Mouse (Mus musculus) lung, embryonic 14.5 days (tissue): Measurements from ENCODE around the gene Lonp2. TPM values are rescaled to one million over a fixed set of nuclear protein-coding genes. Genes with fewer than 3 reads are reported as not detected.
A peak's percentile ranks its signal among the peaks of the same experiment; 100 is the strongest.

Source experiments
- ATAC-seq: fragments of 200-750 bp; cut with Nextera tagmentation; 2 replicates; pipeline ENCODE4 v1.8.0; 2017; ENCODE audit warnings: mild to moderate bottlenecking, moderate TSS enrichment, moderate library complexity; ENCODE audit not compliant: insufficient read depth
- DNase-seq: peaks from one replicate; pipeline ENCODE4 v3.0.0-alpha.2; 2015
- H3K27ac ChIP-seq: fragments of 300-500 bp; sonication (generic); 2 replicates; pipeline ENCODE4 v1.5.1; 2014; ENCODE audit warnings: low read depth, mild to moderate bottlenecking, moderate library complexity
- H3K27me3 ChIP-seq: fragments of 300-500 bp; sonication (generic); 2 replicates; pipeline ENCODE4 v1.6.1; 2014; ENCODE audit warnings: low read length, control low read depth; ENCODE audit not compliant: insufficient read depth
- H3K36me3 ChIP-seq: fragments of 300-500 bp; sonication (generic); 2 replicates; pipeline ENCODE4 v1.6.1; 2014; ENCODE audit warnings: control low read depth; ENCODE audit not compliant: insufficient read depth
- H3K4me1 ChIP-seq: fragments of 300-500 bp; sonication (generic); 2 replicates; pipeline ENCODE4 v1.6.1; 2014; ENCODE audit warnings: antibody characterized with exemption, control low read depth; ENCODE audit not compliant: insufficient read depth
- H3K4me2 ChIP-seq: fragments of 300-500 bp; sonication (generic); 2 replicates; pipeline ENCODE4 v1.6.1; 2014; ENCODE audit warnings: mild to moderate bottlenecking
- H3K4me3 ChIP-seq: fragments of 300-500 bp; sonication (generic); 2 replicates; pipeline ENCODE4 v1.5.1; 2014; ENCODE audit warnings: low read depth, low read length
- H3K9ac ChIP-seq: fragments of 300-500 bp; sonication (generic); 2 replicates; pipeline ENCODE4 v1.6.1; 2014
- H3K9me3 ChIP-seq: fragments of 300-500 bp; sonication (generic); 2 replicates; pipeline ENCODE4 v1.6.1; 2016; ENCODE audit warnings: low read depth, low read length, control low read depth
- CTCF ChIP-seq: IDR thresholded peaks from 2 replicates; pipeline ENCODE4 v1.5.1; 2016; ENCODE audit warnings: antibody characterized with exemption, low read depth
- WGBS: fragments of 180-500 bp; shearing (Covaris S2); extraction: QIAGEN DNeasy Blood & Tissue Kit; methylation state at CpG from one replicate; pipeline ENCODE4 v1.1.7; 2014; 5-methylcytosine and 5-hydroxymethylcytosine counted together
- polyA plus RNA-seq: library from polyadenylated mRNA; unstranded; fragments of >200 nt; fragmentation: Nextera tagmentation; extraction: Ambion mirVana; gene quantifications from 2 replicates; pipeline ENCODE4 v1.2.1, GENCODE M21; 2014

Gene Lonp2
- polyA plus RNA-seq, 1 experiment from 2014 or later: 48.0 TPM

GRCm38 (mm10) chr8:86623551-86623910 lies 312 bp upstream of the Lonp2 start:
- no peak for ATAC-seq
- H3K27me3 ChIP-seq: no peaks in the 10 kb centered on the region
- peak overlapping the region; percentile 24 for H3K9ac ChIP-seq
- H3K27ac ChIP-seq: no peak overlapping the region
- TF ChIP-seq CTCF: no peak
- peak overlapping the region; percentile 88 for H3K4me3 ChIP-seq
- no peaks in the 10 kb centered on the region; the same call in 1 of the 2 replicates for H3K4me1 ChIP-seq
- H3K36me3 ChIP-seq: no peaks in the 10 kb centered on the region
- no peak for DNase-seq
- peak overlapping the region; percentile 79 for H3K4me2 ChIP-seq
- WGBS: under 1% methylated on average over 13 of the region's 14 CpGs
- H3K9me3 ChIP-seq: no peaks in the 10 kb centered on the region

- TF ChIP-seq CTCF: no peak
- Histone ChIP-seq H3K27ac (no peak overlapping the region), H3K4me2 (peak overlapping the region; percentile 79), H3K36me3 (no peaks in the 10 kb centered on the region), H3K4me3 (peak overlapping the region; percentile 88), H3K4me1 (no peaks in the 10 kb centered on the region; the same call in 1 of the 2 replicates), H3K27me3 (no peaks in the 10 kb centered on the region), H3K9me3 (no peaks in the 10 kb centered on the region), H3K9ac (peak overlapping the region; percentile 67)
- 31% methylated on average over 7 of the region's 7 CpGs for WGBS
- ATAC-seq: no peak
- DNase-seq: no peak
These were observed 1.1 kb downstream of the Lonp2 start for GRCm38 (mm10) chr8:86624915-86625314.

GRCm38 (mm10) chr8:86630212-86630611 lies 6.4 kb downstream of the Lonp2 start:
- H3K4me1 ChIP-seq: no peaks in the 10 kb centered on the region; the same call in 1 of the 2 replicates
- no peak overlapping the region for H3K27ac ChIP-seq
- H3K36me3 ChIP-seq: peaks cover 19% of the 10 kb centered on the region
- no peak for TF ChIP-seq CTCF
- WGBS: 79% methylated on average over 5 of the region's 5 CpGs
- H3K4me3 ChIP-seq: no peak overlapping the region
- no peak overlapping the region for H3K4me2 ChIP-seq
- ATAC-seq: no peak
- no peak overlapping the region for H3K9ac ChIP-seq
- no peaks in the 10 kb centered on the region for H3K9me3 ChIP-seq
- no peak for DNase-seq
- H3K27me3 ChIP-seq: no peaks in the 10 kb centered on the region

- Histone ChIP-seq H3K9ac (no peak overlapping the region), H3K36me3 (peaks cover 30% of the 10 kb centered on the region), H3K4me1 (no peaks in the 10 kb centered on the region), H3K4me2 (no peak overlapping the region), H3K27ac (no peak overlapping the region), H3K9me3 (no peaks in the 10 kb centered on the region), H3K4me3 (no peak overlapping the region), H3K27me3 (no peaks in the 10 kb centered on the region)
- DNase-seq (no peak), ATAC-seq (no peak)
- TF ChIP-seq CTCF: no peak
- WGBS: 70% methylated on average over 4 of the region's 4 CpGs
These were observed 7.6 kb downstream of the Lonp2 start for GRCm38 (mm10) chr8:86631395-86631794.

- ATAC-seq: no peak
- TF ChIP-seq CTCF: no peak
- no peak overlapping the region for H3K27ac ChIP-seq
- H3K4me3 ChIP-seq: no peak overlapping the region
- no peaks in the 10 kb centered on the region for H3K27me3 ChIP-seq
- H3K9ac ChIP-seq: no peak overlapping the region
- DNase-seq: no peak
- no peaks in the 10 kb centered on the region for H3K4me1 ChIP-seq
- WGBS: 91% methylated on average over 4 of the region's 4 CpGs
- peaks cover 72% of the 10 kb centered on the region for H3K36me3 ChIP-seq
- H3K4me2 ChIP-seq: no peak overlapping the region
- no peaks in the 10 kb centered on the region for H3K9me3 ChIP-seq
These were observed 14.0 kb downstream of the Lonp2 start for GRCm38 (mm10) chr8:86637826-86638225.

GRCm38 (mm10) chr8:86638981-86639380 lies 15.1 kb downstream of the Lonp2 start:
- peaks cover 71% of the 10 kb centered on the region for H3K36me3 ChIP-seq

GRCm38 (mm10) chr8:86642682-86643081 lies 18.8 kb downstream of the Lonp2 start:
- H3K36me3 ChIP-seq: peaks cover 39% of the 10 kb centered on the region
- no peaks in the 10 kb centered on the region for H3K4me1 ChIP-seq
- DNase-seq (no peak), ATAC-seq (no peak)
- no peak overlapping the region for H3K27ac ChIP-seq
- no peak overlapping the region for H3K4me3 ChIP-seq
- H3K27me3 ChIP-seq: no peaks in the 10 kb centered on the region
- WGBS: 82% methylated on average over 3 of the region's 3 CpGs
- H3K4me2 ChIP-seq: no peak overlapping the region
- TF ChIP-seq CTCF: peak; percentile 26
- H3K9me3 ChIP-seq: no peaks in the 10 kb centered on the region
- no peak overlapping the region for H3K9ac ChIP-seq

More at GRCm38 (mm10) chr8:86638981-86639380, 15.1 kb downstream of the Lonp2 start:
- no peak overlapping the region for H3K27ac ChIP-seq
- DNase-seq (peak; percentile 69), ATAC-seq (no peak)
- H3K27me3 ChIP-seq: no peaks in the 10 kb centered on the region
- no peak overlapping the region for H3K9ac ChIP-seq
- no peaks in the 10 kb centered on the region for H3K4me1 ChIP-seq
- WGBS: 81% methylated on average over 4 of the region's 4 CpGs
- H3K9me3 ChIP-seq: no peaks in the 10 kb centered on the region
- TF ChIP-seq CTCF: no peak
- no peak overlapping the region for H3K4me3 ChIP-seq
- no peak overlapping the region for H3K4me2 ChIP-seq

DNA sequence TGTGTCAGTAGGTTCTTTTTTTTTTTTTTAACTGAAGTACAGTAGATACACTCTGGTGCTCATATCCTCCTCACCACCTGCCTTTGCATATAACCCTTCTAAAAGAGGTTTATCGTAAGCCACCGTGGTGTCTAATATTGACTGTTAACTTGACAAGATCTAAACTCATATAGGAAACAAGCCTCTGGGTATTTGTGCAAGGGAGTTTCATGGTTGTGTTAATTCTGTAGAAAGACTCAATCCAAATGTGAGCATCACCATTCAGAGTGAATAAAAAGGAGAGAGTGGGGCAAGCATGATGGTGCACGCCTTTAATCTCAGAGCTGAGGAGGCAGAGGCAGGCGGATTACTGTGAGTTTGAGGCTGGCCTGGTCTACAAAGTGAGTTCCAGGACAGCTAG lies 20.8 kb downstream of the Lonp2 start:
- Histone ChIP-seq H3K4me1 (no peaks in the 10 kb centered on the region), H3K27ac (no peak overlapping the region), H3K4me3 (no peak overlapping the region), H3K9me3 (no peaks in the 10 kb centered on the region), H3K9ac (no peak overlapping the region), H3K4me2 (no peak overlapping the region), H3K27me3 (no peaks in the 10 kb centered on the region), H3K36me3 (peaks cover 21% of the 10 kb centered on the region)
- ATAC-seq (no peak), DNase-seq (no peak)
- no peak for TF ChIP-seq CTCF
- WGBS: 90% methylated on average over 4 of the region's 4 CpGs
